Mouse (Mus musculus) liver, embryonic 11.5 days (tissue): Measurements from ENCODE around the gene Eif4g1. TPM values are rescaled to one million over a fixed set of nuclear protein-coding genes. Genes with fewer than 3 reads are reported as not detected.
A peak's percentile ranks its signal among the peaks of the same experiment; 100 is the strongest.

Experiments
- ATAC-seq: fragments of 200-750 bp; cut with Nextera tagmentation; replicated peaks from 2 replicates; pipeline ENCODE4 v1.8.0; 2017; ENCODE audit warnings: moderate number of reproducible peaks, mild to moderate bottlenecking, moderate TSS enrichment, moderate library complexity; ENCODE audit not compliant: low FRiP score
- DNase-seq: peaks from one replicate; pipeline ENCODE4 v3.0.0-alpha.2; 2017; ENCODE audit warnings: low spot score
- H3K27ac ChIP-seq: fragments of 300-500 bp; sonication (generic); 2 replicates; pipeline ENCODE4 v1.5.1; 2014; ENCODE audit warnings: mild to moderate bottlenecking, low read depth, low read length, control low read depth
- H3K27me3 ChIP-seq: fragments of 300-500 bp; sonication (generic); replicated peaks from 2 replicates; pipeline ENCODE4 v1.6.1; 2014; ENCODE audit warnings: low read length, mixed read lengths; ENCODE audit not compliant: control insufficient read depth, insufficient read depth
- H3K36me3 ChIP-seq: fragments of 300-500 bp; sonication (generic); 2 replicates; pipeline ENCODE4 v1.6.1; 2014; ENCODE audit warnings: mild to moderate bottlenecking, low read length, moderate library complexity, mixed read lengths; ENCODE audit not compliant: control insufficient read depth, insufficient read depth
- H3K4me1 ChIP-seq: fragments of 300-500 bp; sonication (generic); replicated peaks from 2 replicates; pipeline ENCODE4 v1.6.1; 2014; ENCODE audit warnings: low read length, mixed read lengths; ENCODE audit not compliant: control insufficient read depth, insufficient read depth
- H3K4me2 ChIP-seq: fragments of 300-500 bp; sonication (generic); 2 replicates; pipeline ENCODE4 v1.6.1; 2014; ENCODE audit warnings: mild to moderate bottlenecking, control low read depth, moderate library complexity
- H3K4me3 ChIP-seq: fragments of 300-500 bp; sonication (generic); 2 replicates; pipeline ENCODE4 v1.5.1; 2014; ENCODE audit warnings: low read depth, low read length, control low read depth
- H3K9ac ChIP-seq: fragments of 300-500 bp; sonication (generic); 2 replicates; pipeline ENCODE4 v1.6.1; 2014; ENCODE audit warnings: low read depth, low read length, control low read depth
- H3K9me3 ChIP-seq: fragments of 300-500 bp; sonication (generic); 2 replicates; pipeline ENCODE4 v1.6.1; 2016; ENCODE audit warnings: low read length, inconsistent platforms, mixed read lengths; ENCODE audit not compliant: control insufficient read depth
- WGBS: fragments of 180-500 bp; shearing (Covaris S2); extraction: QIAGEN DNeasy Blood & Tissue Kit; methylation state at CpG from one replicate; pipeline ENCODE4 v1.1.7; 2014; 5-methylcytosine and 5-hydroxymethylcytosine counted together
- polyA plus RNA-seq: library from polyadenylated mRNA; unstranded; fragments of >200 nt; fragmentation: Nextera tagmentation; extraction: Ambion mirVana; gene quantifications from 2 replicates; pipeline ENCODE4 v1.2.1, GENCODE M21; 2014

Gene Eif4g1
- polyA plus RNA-seq, 1 experiment from 2014 or later: 185 TPM

DNA sequence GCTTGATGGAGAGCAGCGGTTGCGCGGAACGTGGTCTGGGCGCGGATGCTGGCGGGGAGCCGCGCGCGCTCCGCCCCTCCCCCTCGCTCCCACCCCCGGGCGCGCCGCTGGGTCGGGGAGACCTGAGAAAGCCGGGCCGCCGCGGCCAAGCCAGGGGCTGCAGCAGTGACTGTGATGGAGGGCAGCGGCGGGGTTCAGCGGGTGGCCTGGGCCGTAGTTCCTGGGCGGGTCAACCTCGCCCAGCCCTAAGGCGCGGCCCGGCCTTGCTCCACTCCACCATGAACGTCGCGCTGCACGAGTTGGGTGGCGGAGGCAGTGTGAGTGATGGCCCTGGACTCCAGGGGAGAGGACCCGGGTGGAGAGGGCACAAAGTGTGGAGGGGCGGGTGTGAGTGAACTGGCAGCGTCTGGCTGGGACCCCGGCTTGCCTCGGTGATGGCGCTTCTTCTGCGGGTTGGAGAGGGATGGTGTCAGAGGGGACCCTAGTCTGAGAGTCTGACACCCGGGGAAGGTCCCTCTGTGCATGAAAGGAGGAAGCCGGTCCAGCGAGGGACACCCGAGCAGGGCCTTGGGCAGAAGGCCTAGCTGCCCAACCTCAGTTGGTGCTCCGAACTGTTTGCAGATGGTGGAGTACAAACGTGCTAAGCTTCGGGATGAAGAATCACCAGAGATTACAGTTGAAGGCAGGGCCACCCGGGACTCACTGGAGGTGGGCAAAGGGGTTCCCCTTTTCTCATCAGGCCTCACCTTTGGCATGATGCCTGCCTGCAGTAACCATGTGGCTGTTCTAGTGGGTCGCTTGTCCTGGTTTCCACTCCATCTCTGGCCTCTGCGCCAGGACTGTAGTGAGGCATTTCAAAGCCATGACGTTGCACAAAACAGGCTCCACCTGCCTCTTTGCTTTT is 38.1 kb upstream of the Eif4g1 start, which contains the start of gene Ece2:
Gene Ece2 (plus strand): TSS at position 98 of the 904 bp plus-strand sequence.
- 9% methylated on average over 54 of the region's 54 CpGs for WGBS
- Histone ChIP-seq H3K4me2 (peak within 1 kb of the TSS; percentile 59), H3K4me1 (no peaks in the 10 kb centered on the region), H3K36me3 (no peaks in the 10 kb centered on the region), H3K9ac (no peak within 1 kb of the TSS), H3K27me3 (peaks cover 27% of the 10 kb centered on the region), H3K27ac (no peak within 1 kb of the TSS), H3K4me3 (peak within 1 kb of the TSS; percentile 34), H3K9me3 (no peaks in the 10 kb centered on the region)
- DNase-seq (no peak), ATAC-seq (no peak)

DNA sequence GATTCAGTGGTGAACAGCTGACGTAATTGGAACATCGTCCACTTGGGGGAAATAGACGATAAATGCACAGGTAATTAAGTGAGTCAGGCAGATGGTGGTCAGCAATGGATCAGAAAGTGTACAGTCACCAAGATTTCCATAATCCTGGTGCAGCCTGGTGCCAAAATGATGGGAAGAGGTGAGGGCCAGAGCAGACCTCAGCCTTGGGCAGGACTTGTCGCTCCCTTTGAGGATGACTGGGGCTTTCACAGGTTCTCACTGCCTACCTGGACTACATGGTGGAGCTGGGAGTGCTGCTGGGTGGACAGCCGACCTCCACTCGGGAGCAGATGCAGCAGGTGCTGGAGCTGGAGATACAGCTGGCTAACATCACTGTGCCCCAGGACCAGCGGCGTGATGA is 30.7 kb upstream of the Eif4g1 start:
- no peak overlapping the region for H3K4me2 ChIP-seq
- H3K27me3 ChIP-seq: peaks cover 2% of the 10 kb centered on the region; the same call in 1 of the 2 replicates
- no peak overlapping the region for H3K4me3 ChIP-seq
- 76% methylated on average over 8 of the region's 8 CpGs for WGBS
- DNase-seq (no peak), ATAC-seq (no peak)
- H3K4me1 ChIP-seq: no peaks in the 10 kb centered on the region
- H3K36me3 ChIP-seq: no peaks in the 10 kb centered on the region
- H3K9me3 ChIP-seq: no peaks in the 10 kb centered on the region
- no peak overlapping the region for H3K9ac ChIP-seq
- no peak overlapping the region for H3K27ac ChIP-seq

DNA sequence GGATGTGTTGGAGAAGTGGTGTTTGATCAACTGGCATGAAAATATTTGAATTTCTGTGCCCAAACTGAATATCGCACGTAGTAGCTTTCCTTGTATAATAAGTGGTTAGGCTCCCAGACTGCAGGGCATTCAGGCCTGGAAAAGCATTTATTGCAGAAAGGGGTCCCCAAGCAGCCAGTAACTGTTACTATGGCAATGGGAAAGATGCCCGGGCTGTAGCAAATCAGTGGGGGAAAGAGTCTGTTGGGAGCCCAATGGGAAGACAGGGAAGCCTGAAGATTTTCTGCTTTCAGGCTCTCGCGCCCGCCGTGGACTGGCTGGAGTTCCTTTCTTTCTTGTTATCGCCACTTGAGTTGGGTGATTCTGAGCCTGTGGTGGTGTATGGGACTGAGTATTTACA is 29.7 kb upstream of the Eif4g1 start:
- no peak overlapping the region for H3K4me2 ChIP-seq
- H3K9ac ChIP-seq: no peak overlapping the region
- H3K36me3 ChIP-seq: no peaks in the 10 kb centered on the region
- 81% methylated on average over 8 of the region's 8 CpGs for WGBS
- peaks cover 2% of the 10 kb centered on the region; the same call in 1 of the 2 replicates for H3K27me3 ChIP-seq
- H3K4me3 ChIP-seq: no peak overlapping the region
- DNase-seq (no peak), ATAC-seq (no peak)
- H3K9me3 ChIP-seq: no peaks in the 10 kb centered on the region
- H3K27ac ChIP-seq: no peak overlapping the region
- H3K4me1 ChIP-seq: no peaks in the 10 kb centered on the region

DNA sequence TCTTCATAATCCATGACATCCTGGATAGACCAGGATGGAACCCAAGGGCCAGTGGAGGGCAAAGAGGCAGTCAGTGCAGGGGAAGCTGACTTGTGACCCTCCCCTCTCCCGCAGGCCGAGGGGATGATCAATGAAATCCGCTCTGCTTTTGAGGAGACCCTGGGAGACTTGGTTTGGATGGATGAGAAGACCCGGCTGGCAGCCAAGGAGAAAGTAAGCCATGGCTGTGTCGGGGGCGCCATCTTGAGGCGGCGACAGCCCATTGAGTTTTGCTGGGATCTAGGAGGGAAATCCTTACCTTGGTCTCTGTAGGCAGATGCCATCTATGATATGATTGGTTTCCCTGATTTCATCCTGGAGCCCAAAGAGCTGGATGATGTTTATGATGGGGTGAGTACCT is 26.0 kb upstream of the Eif4g1 start:
- Histone ChIP-seq H3K9me3 (no peaks in the 10 kb centered on the region), H3K36me3 (no peaks in the 10 kb centered on the region), H3K27me3 (peaks cover 2% of the 10 kb centered on the region; the same call in 1 of the 2 replicates), H3K27ac (no peak overlapping the region), H3K4me1 (no peaks in the 10 kb centered on the region), H3K4me2 (no peak overlapping the region), H3K4me3 (no peak overlapping the region), H3K9ac (no peak overlapping the region)
- DNase-seq: peak; percentile 56
- 0% methylated on average over 8 of the region's 8 CpGs for WGBS
- ATAC-seq: no peak

DNA sequence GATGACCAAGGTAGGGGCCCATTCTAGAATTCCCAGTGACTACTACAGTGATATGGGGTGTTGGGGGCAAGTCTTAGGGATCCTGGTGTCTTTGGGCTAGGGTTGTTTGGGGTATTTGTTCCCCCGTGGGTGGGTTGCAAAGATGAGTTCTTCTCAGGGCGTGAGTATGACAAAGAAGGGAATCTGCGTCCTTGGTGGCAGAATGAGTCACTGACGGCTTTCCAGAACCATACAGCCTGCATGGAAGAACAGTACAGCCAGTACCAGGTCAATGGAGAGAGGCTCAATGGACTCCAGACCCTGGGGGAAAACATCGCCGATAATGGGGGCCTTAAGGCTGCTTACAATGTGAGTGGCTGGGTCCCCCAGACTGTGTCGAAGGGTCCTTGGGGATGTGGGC is 24.2 kb upstream of the Eif4g1 start:
- ATAC-seq (no peak), DNase-seq (no peak)
- Histone ChIP-seq H3K4me2 (no peak overlapping the region), H3K4me3 (no peak overlapping the region), H3K27me3 (no peaks in the 10 kb centered on the region), H3K36me3 (no peaks in the 10 kb centered on the region), H3K9ac (no peak overlapping the region), H3K4me1 (no peaks in the 10 kb centered on the region), H3K9me3 (no peaks in the 10 kb centered on the region), H3K27ac (no peak overlapping the region)
- WGBS: 68% methylated on average over 7 of the region's 7 CpGs

DNA sequence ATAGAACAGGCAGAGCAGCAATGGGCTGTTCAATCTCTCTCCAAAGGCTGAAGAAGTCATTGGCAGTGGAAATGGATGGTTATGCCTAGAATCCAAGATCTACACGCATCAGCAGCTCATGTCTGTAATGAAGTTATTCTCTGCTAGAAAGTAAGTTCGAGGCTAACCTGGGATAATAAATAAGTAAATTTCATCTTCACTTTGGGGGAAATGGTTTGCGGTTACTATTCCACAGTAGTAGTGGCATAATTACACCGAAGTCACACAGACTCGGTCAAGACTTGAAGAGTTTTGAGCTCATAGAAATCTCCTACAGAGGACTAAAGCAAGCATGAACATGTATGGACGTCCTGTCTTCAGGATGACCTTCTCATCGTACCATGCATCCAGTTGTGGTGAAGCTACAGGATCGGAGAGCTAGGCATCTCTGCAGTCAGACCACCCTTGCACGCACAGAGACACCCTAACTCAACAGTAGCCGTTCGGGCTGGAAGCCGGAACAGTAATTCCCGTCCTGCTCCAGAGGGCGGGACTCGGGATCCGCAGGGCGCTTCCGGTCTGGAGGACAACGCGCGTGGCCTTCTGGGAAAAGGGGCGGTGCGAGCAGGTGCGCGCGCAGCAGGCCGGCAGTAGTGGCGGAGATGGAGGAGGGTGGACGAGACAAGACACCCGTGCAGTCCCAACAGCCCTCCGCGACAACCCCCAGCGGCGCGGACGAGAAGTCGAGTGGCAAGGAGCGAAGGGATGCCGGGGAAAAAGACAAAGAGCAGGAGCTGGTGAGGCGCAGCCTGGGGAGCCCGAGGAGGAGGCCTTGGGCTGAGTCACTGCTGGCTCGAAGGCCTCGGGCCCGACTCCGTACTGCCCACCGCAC is 16.8 kb upstream of the Eif4g1 start, which contains the start of gene Psmd2:
Gene Psmd2 (plus strand): TSS at position 577 of the 871 bp plus-strand sequence.
- peak within 1 kb of the TSS; percentile 79 for H3K9ac ChIP-seq
- H3K36me3 ChIP-seq: peaks cover 12% of the 10 kb centered on the region
- H3K27me3 ChIP-seq: no peaks in the 10 kb centered on the region
- peak within 1 kb of the TSS; percentile 90 for H3K4me3 ChIP-seq
- peak within 1 kb of the TSS; percentile 95 for H3K4me2 ChIP-seq
- H3K9me3 ChIP-seq: no peaks in the 10 kb centered on the region
- H3K27ac ChIP-seq: peak within 1 kb of the TSS; percentile 40; the same call in 1 of the 2 replicates
- DNase-seq (peak; percentile 98), ATAC-seq (peak; percentile 93)
- WGBS: 2% methylated on average over 46 of the region's 46 CpGs
- H3K4me1 ChIP-seq: peaks cover 10% of the 10 kb centered on the region

DNA sequence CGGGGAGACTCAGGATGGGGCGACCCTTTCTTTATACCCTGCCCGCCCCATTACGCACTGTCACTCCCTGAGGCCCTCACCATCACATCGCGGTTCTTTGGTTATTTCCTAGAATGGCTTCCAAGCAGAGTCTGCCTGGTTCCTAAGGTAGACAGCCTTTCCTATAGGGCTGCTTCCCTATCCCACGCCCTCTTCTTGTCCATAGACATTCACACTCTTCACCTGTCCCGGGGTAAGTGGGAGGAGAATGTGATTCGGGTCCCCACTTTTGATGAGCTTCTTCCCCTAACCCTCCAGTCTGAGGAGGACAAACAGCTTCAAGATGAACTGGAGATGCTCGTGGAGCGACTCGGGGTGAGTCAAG is 16.2 kb upstream of the Eif4g1 start:
- no peaks in the 10 kb centered on the region for H3K9me3 ChIP-seq

DNA sequence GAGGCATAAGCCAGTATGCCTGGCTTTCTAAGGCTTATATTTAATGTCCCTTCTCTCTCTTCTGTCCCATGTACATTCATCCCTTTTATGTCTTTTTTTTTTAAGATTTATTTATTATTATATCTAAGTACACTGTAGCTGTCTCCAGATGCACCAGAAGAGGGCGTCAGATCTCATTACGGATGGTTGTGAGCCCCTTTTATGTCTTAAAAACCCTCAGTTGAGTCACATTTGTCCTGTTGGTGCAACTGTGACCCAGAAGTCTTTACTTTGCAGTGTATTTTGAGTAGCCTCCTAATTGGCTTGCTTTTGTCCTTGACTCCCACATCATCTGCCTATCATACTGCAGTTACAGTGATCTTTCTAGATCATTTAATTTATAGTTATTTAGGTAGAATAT is 14.8 kb upstream of the Eif4g1 start:
- Histone ChIP-seq H3K4me2 (peak overlapping the region; percentile 95; the same call in 1 of the 2 replicates), H3K27ac (no peak overlapping the region), H3K27me3 (no peaks in the 10 kb centered on the region), H3K4me3 (peak overlapping the region; percentile 1; the same call in 1 of the 2 replicates), H3K9me3 (no peaks in the 10 kb centered on the region), H3K4me1 (peaks cover 10% of the 10 kb centered on the region), H3K9ac (no peak overlapping the region), H3K36me3 (peaks cover 31% of the 10 kb centered on the region)
- 63% methylated on average over 2 of the region's 2 CpGs for WGBS
- ATAC-seq (no peak), DNase-seq (no peak)

More for the DNA sequence above, 16.2 kb upstream of the Eif4g1 start:
- H3K4me2 ChIP-seq: peak overlapping the region; percentile 95
- 10% methylated on average over 12 of the region's 12 CpGs for WGBS
- peak overlapping the region; percentile 40; the same call in 1 of the 2 replicates for H3K27ac ChIP-seq
- DNase-seq (no peak), ATAC-seq (no peak)
- H3K27me3 ChIP-seq: no peaks in the 10 kb centered on the region
- H3K9ac ChIP-seq: peak overlapping the region; percentile 79
- peaks cover 10% of the 10 kb centered on the region for H3K4me1 ChIP-seq
- peak overlapping the region; percentile 90 for H3K4me3 ChIP-seq
- H3K36me3 ChIP-seq: peaks cover 19% of the 10 kb centered on the region
